22 mouse cellular contexts compared by ENCODE assay signal in the genomic region with DNA sequence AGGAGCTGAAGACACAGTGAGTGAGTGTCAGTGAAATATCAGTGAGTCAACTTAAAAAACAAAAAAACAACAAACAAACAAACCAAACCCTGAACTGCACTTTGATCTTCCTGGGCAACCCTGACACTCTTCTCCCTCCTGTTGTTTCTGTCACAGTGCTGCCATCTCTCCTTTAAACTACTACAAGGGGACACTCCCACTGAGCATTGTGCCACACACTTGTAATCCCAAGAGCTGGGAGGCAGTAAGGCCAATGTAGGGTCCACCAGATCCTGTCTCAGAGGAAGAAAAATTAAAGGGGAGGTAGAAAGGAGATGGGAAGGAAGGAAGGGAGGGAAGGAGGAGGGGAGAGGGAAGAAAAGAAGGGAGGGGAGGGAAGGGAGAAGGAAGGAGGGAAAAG.
DNase-seq lines count a peak whose midpoint lies in the region; ATAC-seq lines count a peak whose summit lies in the region.
"Had no signal": no experiment of that assay in that cellular context is flagged by ENCODE, and none has a peak within 500 bp of the region (broad histone marks: within the 10 kb centered on the region; RNA-seq: fewer than 3 reads in every experiment).

No protein-coding gene starts in this region.

- no peaks in the 10 kb centered on the region for H3K36me3 ChIP-seq in kidney, embryonic 16.5 days (ENCODE audit: insufficient read depth, low read length)
- H3K36me3 ChIP-seq in midbrain, embryonic 11.5 days (ENCODE audit: control insufficient read depth, insufficient read depth, low read length), result no peaks in the 10 kb centered on the region
- H3K36me3 ChIP-seq in midbrain, embryonic 13.5 days, result no peaks in the 10 kb centered on the region
- H3K36me3 ChIP-seq: embryonic facial prominence, embryonic 13.5 days; embryonic facial prominence, embryonic 15.5 days; forebrain, embryonic 10.5 days; forebrain, embryonic 12.5 days had no signal

- no peaks in the 10 kb centered on the region for H3K27me3 ChIP-seq in kidney, embryonic 16.5 days (ENCODE audit: insufficient read depth, low read length)
- no peaks in the 10 kb centered on the region for H3K27me3 ChIP-seq in midbrain, embryonic 11.5 days (ENCODE audit: control insufficient read depth, insufficient read depth, low read length)
- H3K27me3 ChIP-seq in midbrain, embryonic 13.5 days, result no peaks in the 10 kb centered on the region
- H3K27me3 ChIP-seq: embryonic facial prominence, embryonic 13.5 days; embryonic facial prominence, embryonic 15.5 days; forebrain, embryonic 12.5 days had no signal

- H3K27ac ChIP-seq in kidney, embryonic 16.5 days (ENCODE audit: low read length), result no peak overlapping the region
- H3K27ac ChIP-seq in midbrain, embryonic 11.5 days (ENCODE audit: low read depth, low read length), result no peak overlapping the region
- no peak overlapping the region for H3K27ac ChIP-seq in midbrain, embryonic 13.5 days
- H3K27ac ChIP-seq: embryonic facial prominence, embryonic 13.5 days; embryonic facial prominence, embryonic 15.5 days; forebrain, embryonic 10.5 days; forebrain, embryonic 12.5 days had no signal

- peak; percentile 49 for DNase-seq in kidney, postnatal 10 days
- peak; percentile 24 for DNase-seq in lung, postnatal 14 days
- no peak for DNase-seq in lung, postnatal 4 days
- DNase-seq in midbrain, embryonic 11.5 days (ENCODE audit: low spot score, missing footprints), result peak; percentile 37
- DNase-seq: adrenal gland, adult 2 months; adrenal gland, postnatal 10 days; cerebellum, adult 11 months; cerebellum, adult 18-20 months; cerebellum, adult 8-10 months; cerebellum, adult 9-11 months; cerebellum, postnatal 14 days; cerebellum, postnatal 36 days; embryo, embryonic 11 days had no signal

- no peak overlapping the region for H3K9ac ChIP-seq in kidney, embryonic 16.5 days (replicated peaks; ENCODE audit: low read length)
- H3K9ac ChIP-seq in midbrain, embryonic 11.5 days (ENCODE audit: low read length), result no peak overlapping the region
- no peak overlapping the region for H3K9ac ChIP-seq in midbrain, embryonic 13.5 days (replicated peaks)
- H3K9ac ChIP-seq: embryonic facial prominence, embryonic 13.5 days; embryonic facial prominence, embryonic 15.5 days; forebrain, embryonic 12.5 days had no signal

- no peaks in the 10 kb centered on the region for H3K9me3 ChIP-seq in kidney, embryonic 16.5 days (ENCODE audit: low read length)
- H3K9me3 ChIP-seq in midbrain, embryonic 11.5 days (ENCODE audit: control insufficient read depth, low read length), result no peaks in the 10 kb centered on the region
- H3K9me3 ChIP-seq in midbrain, embryonic 13.5 days, result no peaks in the 10 kb centered on the region
- H3K9me3 ChIP-seq: embryonic facial prominence, embryonic 13.5 days; embryonic facial prominence, embryonic 15.5 days; forebrain, embryonic 10.5 days; forebrain, embryonic 12.5 days had no signal

- no peak overlapping the region for H3K4me3 ChIP-seq in kidney, embryonic 16.5 days (ENCODE audit: low read length)
- H3K4me3 ChIP-seq in midbrain, embryonic 11.5 days (ENCODE audit: low read depth, low read length), result no peak overlapping the region
- no peak overlapping the region for H3K4me3 ChIP-seq in midbrain, embryonic 13.5 days (replicated peaks)
- H3K4me3 ChIP-seq: embryonic facial prominence, embryonic 13.5 days; embryonic facial prominence, embryonic 15.5 days; erythroblast, embryonic 14.5 days; forebrain, embryonic 10.5 days; forebrain, embryonic 12.5 days had no signal

- no peak for ATAC-seq in kidney, embryonic 16.5 days (ENCODE audit: low FRiP score, low TSS enrichment)
- ATAC-seq in midbrain, embryonic 11.5 days (ENCODE audit: low FRiP score), result no peak
- ATAC-seq in midbrain, embryonic 13.5 days, result no peak
- ATAC-seq: forebrain, embryonic 14.5 days; forebrain, embryonic 16.5 days had no signal

- H3K4me1 ChIP-seq in kidney, embryonic 16.5 days (ENCODE audit: insufficient read depth, low read length), result peaks cover 17% of the 10 kb centered on the region
- H3K4me1 ChIP-seq in midbrain, embryonic 11.5 days (ENCODE audit: control insufficient read depth, insufficient read depth, low read length), result peaks cover 14% of the 10 kb centered on the region
- peaks cover 14% of the 10 kb centered on the region for H3K4me1 ChIP-seq in midbrain, embryonic 13.5 days (replicated peaks)

- no peak overlapping the region for H3K4me2 ChIP-seq in kidney, embryonic 16.5 days (replicated peaks; ENCODE audit: low read depth, low read length)
- H3K4me2 ChIP-seq in midbrain, embryonic 11.5 days, result no peak overlapping the region
- H3K4me2 ChIP-seq in midbrain, embryonic 13.5 days (replicated peaks), result no peak overlapping the region
- H3K4me2 ChIP-seq: embryonic facial prominence, embryonic 13.5 days; embryonic facial prominence, embryonic 15.5 days; forebrain, embryonic 12.5 days had no signal

Comparison
In these comparisons a context has a peak if more than half of its experiments do, and no peak if none do; other contexts are left out.
1. DNase-seq: peak in kidney, postnatal 10 days (single experiment), lung, postnatal 14 days (single experiment) and midbrain, embryonic 11.5 days (single experiment); none in lung, postnatal 4 days (0 of 2).